Mouse (Mus musculus) C2C12 (cell line): ENCODE data around the gene Mrvi1.

Experiments
- CEBPB ChIP-seq: IDR thresholded peaks from one replicate; pipeline ENCODE4 v1.6.1; 2011; ENCODE audit warnings: low read depth, mild to moderate bottlenecking, control low read depth, moderate library complexity
- CTCF ChIP-seq: IDR thresholded peaks from one replicate; pipeline ENCODE4 v1.5.1; 2011; ENCODE audit not compliant: control insufficient read depth, insufficient read depth, insufficient read length
- FOSL1 ChIP-seq: IDR thresholded peaks from one replicate; pipeline ENCODE4 v1.8.0; 2011; ENCODE audit warnings: mild to moderate bottlenecking, low read length; ENCODE audit not compliant: poor library complexity, insufficient read depth, severe bottlenecking
- MAX ChIP-seq: IDR thresholded peaks from one replicate; pipeline ENCODE4 v1.6.1; 2011; ENCODE audit warnings: mild to moderate bottlenecking, control low read depth
- MYOD1 ChIP-seq: IDR thresholded peaks from one replicate; pipeline ENCODE4 v1.6.1; 2011; ENCODE audit warnings: low read depth; ENCODE audit not compliant: control insufficient read depth, insufficient read length
- MYOG ChIP-seq: IDR thresholded peaks from one replicate; pipeline ENCODE4 v1.6.1; 2011; ENCODE audit not compliant: control insufficient read depth, insufficient read length; ENCODE audit errors: extremely low read depth

DNA sequence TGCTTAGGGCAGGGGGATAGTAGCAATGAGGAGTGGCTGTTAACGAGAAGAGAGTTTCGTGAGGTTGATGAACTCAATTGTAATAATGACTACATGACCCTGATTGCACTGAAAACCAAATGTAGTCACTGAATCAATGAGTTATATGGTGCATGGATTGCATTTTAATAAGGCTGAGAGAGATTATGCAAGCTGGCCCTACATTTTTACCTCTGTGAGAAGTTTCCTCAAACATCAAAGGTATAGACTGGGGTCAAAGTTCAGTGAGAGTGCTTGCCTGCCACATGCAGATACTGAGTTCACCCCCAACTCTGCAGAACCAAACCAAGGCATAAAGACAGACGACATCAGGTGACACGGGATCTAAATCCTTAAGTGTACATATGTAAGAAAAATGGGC lies 14.9 kb downstream of the Mrvi1 start:
- TF ChIP-seq MAX (no peak), CTCF (no peak), MYOG (no peak), MYOD1 (no peak), CEBPB (no peak), FOSL1 (no peak)
